ENCODE assay signal across 26 mouse cellular contexts in genomic region chr1:87632163-87632562, GRCm38 (mm10). TPM values are rescaled to one million over a fixed set of nuclear protein-coding genes. Genes with fewer than 3 reads are reported as not detected.
DNase-seq lines count a peak whose midpoint lies in the region; ATAC-seq lines count a peak whose summit lies in the region.
"Had no signal": no experiment of that assay in that cellular context is flagged by ENCODE, and none has a peak within 500 bp of the region (broad histone marks: within the 10 kb centered on the region; RNA-seq: fewer than 3 reads in every experiment).

No protein-coding gene starts in this region.

- H3K36me3 ChIP-seq in liver, embryonic 12.5 days = 0 out of 2 replicates have a peak, but pooled peaks cover 5% of the 10 kb centered on the region
- H3K36me3 ChIP-seq in megakaryocyte, embryonic 14.5 days (replicated peaks; ENCODE audit: low read length) = peaks cover 92% of the 10 kb centered on the region
- H3K36me3 ChIP-seq: embryonic facial prominence, embryonic 10.5 days; hindbrain, embryonic 15.5 days; limb, embryonic 12.5 days; lung, embryonic 15.5 days; midbrain, embryonic 10.5 days; neural tube, embryonic 13.5 days; stomach, embryonic 15.5 days had no signal

- peak overlapping the region; percentile 43 for H3K4me2 ChIP-seq in liver, embryonic 12.5 days
- H3K4me2 ChIP-seq: forebrain, embryonic 13.5 days; heart, embryonic 11.5 days; hindbrain, embryonic 15.5 days; limb, embryonic 12.5 days; lung, embryonic 15.5 days; neural tube, embryonic 13.5 days; stomach, embryonic 15.5 days had no signal

- intact Hi-C loops in heart, postnatal 36 days (cut with DNase I) = no loop called here

- no peak overlapping the region; the same call in 1 of the 2 replicates for H3K9ac ChIP-seq in liver, embryonic 12.5 days
- H3K9ac ChIP-seq: forebrain, embryonic 13.5 days; hindbrain, embryonic 15.5 days; limb, embryonic 12.5 days; lung, embryonic 15.5 days; neural tube, embryonic 13.5 days; stomach, embryonic 15.5 days had no signal

- H3K4me1 ChIP-seq in liver, embryonic 12.5 days = peaks cover 86% of the 10 kb centered on the region
- peaks cover 98% of the 10 kb centered on the region for H3K4me1 ChIP-seq in megakaryocyte, embryonic 14.5 days
- H3K4me1 ChIP-seq: embryonic facial prominence, embryonic 10.5 days; forebrain, embryonic 13.5 days; hindbrain, embryonic 15.5 days; limb, embryonic 12.5 days; midbrain, embryonic 10.5 days; neural tube, embryonic 13.5 days; stomach, embryonic 15.5 days had no signal

- no peaks in the 10 kb centered on the region for H3K9me3 ChIP-seq in liver, embryonic 12.5 days (replicated peaks)
- no peaks in the 10 kb centered on the region for H3K9me3 ChIP-seq in megakaryocyte, embryonic 14.5 days
- H3K9me3 ChIP-seq: embryonic facial prominence, embryonic 10.5 days; forebrain, embryonic 13.5 days; hindbrain, embryonic 15.5 days; limb, embryonic 12.5 days; lung, embryonic 15.5 days; midbrain, embryonic 10.5 days; neural tube, embryonic 13.5 days; stomach, embryonic 15.5 days had no signal

- H3K27me3 ChIP-seq in liver, embryonic 12.5 days (replicated peaks) = no peaks in the 10 kb centered on the region
- H3K27me3 ChIP-seq in megakaryocyte, embryonic 14.5 days (replicated peaks) = no peaks in the 10 kb centered on the region
- H3K27me3 ChIP-seq: forebrain, embryonic 13.5 days; hindbrain, embryonic 15.5 days; limb, embryonic 12.5 days; lung, embryonic 15.5 days; neural tube, embryonic 13.5 days; stomach, embryonic 15.5 days had no signal

- ATAC-seq in liver, embryonic 12.5 days = peak; percentile 51
- ATAC-seq: forebrain, embryonic 13.5 days; intestine, postnatal 0 days had no signal

- WGBS in liver, embryonic 12.5 days (ENCODE audit: insufficient replicate concordance) = 22% methylated on average over 6 of the region's 6 CpGs

- DNase-seq in spleen, postnatal 36 days (ENCODE audit: low spot score in 2 of 2) = peak; percentile 59 to 63
- no peak for DNase-seq in spleen, postnatal 4 days (ENCODE audit: low spot score in 2 of 2)
- no peak for DNase-seq in heart, postnatal 36 days
- no peak for DNase-seq in adipocyte (ENCODE audit: low spot score)
- no peak for DNase-seq in adrenal gland, adult 18-20 months (ENCODE audit: low spot score in 2 of 2)
- no peak for DNase-seq in lung, postnatal 14 days
- DNase-seq: cerebellum, adult 11-12 months; cerebellum, postnatal 25 days; gastrocnemius, postnatal 25 days; heart, postnatal 14 days; kidney, postnatal 25 days; layer of hippocampus, adult 9-11 months; right cerebral cortex, postnatal 4 days; thymus, adult 2 months had no signal

- H3K27ac ChIP-seq in liver, embryonic 12.5 days = peak overlapping the region; percentile 70
- H3K27ac ChIP-seq: embryonic facial prominence, embryonic 10.5 days; forebrain, embryonic 13.5 days; hindbrain, embryonic 15.5 days; limb, embryonic 12.5 days; lung, embryonic 15.5 days; midbrain, embryonic 10.5 days; neural tube, embryonic 13.5 days; stomach, embryonic 15.5 days had no signal

- H3K4me3 ChIP-seq in liver, embryonic 12.5 days = no peak overlapping the region
- H3K4me3 ChIP-seq in megakaryocyte, embryonic 14.5 days (replicated peaks) = peak overlapping the region; percentile 15
- H3K4me3 ChIP-seq: embryonic facial prominence, embryonic 10.5 days; forebrain, embryonic 13.5 days; hindbrain, embryonic 15.5 days; limb, embryonic 12.5 days; lung, embryonic 15.5 days; midbrain, embryonic 10.5 days; neural tube, embryonic 13.5 days; stomach, embryonic 15.5 days had no signal

RNA-seq across cellular contexts. Expression of gene Inpp5d, which starts 12.1 kb away (rescaled TPM):
- 16.0 and 17.1 TPM in 2 replicates for polyA plus RNA-seq in liver, embryonic 12.5 days (2016; fragmentation: Nextera tagmentation; extraction: Ambion mirVana)
- polyA plus RNA-seq in megakaryocyte, embryonic 14.5 days (2012; ENCODE audit: insufficient read depth, low replicate concordance) = 107 and 189 TPM in 2 replicates
- total RNA-seq in heart, postnatal 36 days (2021) = 10 to 100 TPM in 1 of 2 experiments, 1 to 10 TPM in 1; 9.0 to 21.8 TPM
- total RNA-seq in adrenal gland, adult 18-20 months (2021) = 10 to 100 TPM; 15.8 to 29.3 TPM

RNA-seq across cellular contexts. Expression of gene Ngef, which starts 58.5 kb away (rescaled TPM):
- polyA plus RNA-seq in liver, embryonic 12.5 days (2016; fragmentation: Nextera tagmentation; extraction: Ambion mirVana) = 2.5 and 2.9 TPM in 2 replicates
- not detected in 2 replicates for polyA plus RNA-seq in megakaryocyte, embryonic 14.5 days (2012; ENCODE audit: insufficient read depth, low replicate concordance)
- total RNA-seq in heart, postnatal 36 days (2021) = under 1 TPM; 0.14 to 0.22 TPM
- total RNA-seq in adrenal gland, adult 18-20 months (2021) = under 1 TPM; 0.56 to 0.80 TPM

Comparison
In these comparisons a context has a peak if more than half of its experiments do, and no peak if none do; other contexts are left out.
1. DNase-seq: peak in spleen, postnatal 36 days (2 of 2); none in spleen, postnatal 4 days (0 of 2), heart, postnatal 36 days (0 of 2), adipocyte (single experiment), adrenal gland, adult 18-20 months (0 of 2) and lung, postnatal 14 days (single experiment).